Mouse (Mus musculus) kidney, adult 2 months (tissue): ENCODE measurements around the gene Hmgb2.

Experiments used
- CTCF ChIP-seq: fragments of 200-500 bp; conservative IDR thresholded peaks from 2 replicates; pipeline ENCODE4 v1.5.1; 2011; ENCODE audit warnings: low read depth, mild to moderate bottlenecking, control low read depth, low read length, moderate library complexity, mixed read lengths; ENCODE audit not compliant: insufficient read depth, insufficient read length
- POLR2A ChIP-seq: fragments of 200-500 bp; IDR thresholded peaks from one replicate; pipeline ENCODE4 v1.6.1; 2011; ENCODE audit warnings: low read depth, low read length, control low read depth

DNA sequence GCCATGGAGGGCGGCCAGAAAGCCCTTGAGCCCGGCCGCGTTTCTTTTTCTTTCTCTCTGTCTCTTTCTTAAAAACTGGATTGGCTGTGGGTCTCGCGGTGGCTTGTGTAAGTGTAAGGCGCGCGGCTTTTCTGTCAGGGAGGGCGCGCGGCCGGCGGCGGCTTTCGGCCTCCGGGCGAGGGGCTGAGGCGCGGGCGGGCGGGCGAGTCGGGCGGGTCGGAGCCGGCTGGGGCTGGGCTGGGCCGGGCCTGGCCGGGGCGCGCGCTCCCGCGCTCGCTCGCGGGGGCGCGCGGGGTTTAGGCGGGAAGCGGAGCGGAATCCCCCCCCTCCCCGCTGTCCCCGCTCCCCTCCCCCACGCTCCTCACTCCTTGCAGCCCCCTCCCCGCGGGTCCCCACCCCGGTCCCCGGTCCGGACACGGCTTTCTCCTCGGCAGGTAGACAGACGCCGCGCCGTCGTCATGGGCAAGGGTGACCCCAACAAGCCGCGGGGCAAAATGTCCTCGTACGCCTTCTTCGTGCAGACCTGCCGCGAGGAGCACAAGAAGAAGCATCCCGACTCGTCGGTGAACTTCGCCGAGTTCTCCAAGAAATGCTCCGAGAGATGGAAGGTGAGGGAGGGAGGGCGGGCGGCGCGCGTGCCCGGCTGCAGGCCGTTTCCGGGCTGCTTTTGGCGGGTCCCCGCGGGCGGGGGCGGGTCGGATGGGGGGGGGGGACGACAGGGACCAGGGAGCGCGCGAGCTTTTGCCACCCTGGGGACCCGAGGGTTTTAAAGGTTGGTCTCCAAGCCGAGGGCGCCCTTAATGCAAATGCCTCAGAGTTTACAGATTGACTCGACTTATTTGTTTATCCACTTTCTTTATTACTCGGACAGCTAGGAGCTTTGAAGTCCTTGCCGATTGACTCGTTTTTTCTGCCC, 692 bp downstream of the Hmgb2 start:
- TF ChIP-seq CTCF (no peak), POLR2A (no peak)
